Mouse (Mus musculus): ENCODE measurements around the gene Pigc.
A peak's percentile ranks its signal among the peaks of the same experiment; 100 is the strongest.

DNA sequence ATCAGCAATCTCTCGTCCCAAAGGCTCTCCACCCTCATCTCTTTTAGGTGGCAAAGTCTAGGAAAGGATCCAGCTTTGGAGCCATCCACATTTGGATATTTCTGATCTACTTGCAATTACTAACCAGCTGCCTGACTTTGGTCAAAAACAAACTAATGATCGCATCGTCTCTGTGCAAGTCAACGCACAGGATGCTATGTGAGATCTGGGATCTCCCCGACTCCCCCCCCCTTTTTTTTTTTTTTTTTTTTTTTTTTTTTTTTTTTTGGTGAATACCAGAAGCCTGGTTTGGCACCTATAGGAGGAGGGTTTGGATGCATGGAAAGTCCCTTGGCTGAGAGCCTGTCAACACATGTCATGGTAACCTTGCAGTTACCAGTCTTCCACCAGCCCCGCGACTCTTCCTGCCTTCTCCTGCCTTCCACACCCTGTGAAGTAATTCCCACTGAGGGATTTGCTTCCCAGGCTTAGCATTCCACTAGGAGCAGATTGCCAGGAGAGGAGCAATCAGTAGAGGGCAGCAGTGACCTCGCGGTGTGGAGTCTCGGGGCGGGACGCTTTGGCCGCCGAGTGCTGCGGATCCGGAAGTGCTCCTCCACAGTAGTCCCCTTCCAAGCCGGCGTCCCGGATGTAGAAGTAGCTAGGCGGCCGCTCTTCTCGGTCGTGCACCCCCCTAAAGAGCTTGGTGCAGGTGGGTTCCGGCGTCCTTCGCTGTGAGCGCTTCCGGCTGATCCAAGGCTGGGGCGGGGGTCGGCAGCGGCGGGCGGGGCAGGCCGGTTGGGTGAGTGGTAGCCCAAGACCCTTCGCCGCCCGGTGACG is at the start of gene Pigc:
- TF ChIP-seq CTCF (IDR thresholded peaks at IDR 0.05; ENCODE audit: low read depth) (peak; percentile 88), EP300 (IDR thresholded peaks at IDR 0.05; ENCODE audit: low read depth) (no peak)
